In genomic region chr14:122449601-122450495, GRCm38 (mm10) we compare ENCODE assay signal across 9 mouse cellular contexts. TPM values are rescaled to one million over a fixed set of nuclear protein-coding genes. Genes with fewer than 3 reads are reported as not detected.
A peak's percentile ranks its signal among the peaks of the same experiment; 100 is the strongest.
DNase-seq lines count a peak whose midpoint lies in the region; ATAC-seq and TF ChIP-seq lines count a peak whose summit lies in the region.
"Had no signal": no experiment of that assay in that cellular context is flagged by ENCODE, and none has a peak within 500 bp of the region (broad histone marks: within the 10 kb centered on the region; RNA-seq: fewer than 3 reads in every experiment).

No protein-coding gene starts in this region.

- peak overlapping the region; percentile 93 for H3K4me2 ChIP-seq in embryonic facial prominence, embryonic 13.5 days
- peak overlapping the region; percentile 62 for H3K4me2 ChIP-seq in limb, embryonic 14.5 days (replicated peaks; ENCODE audit: low read depth, low read length, severe bottlenecking)

- no peaks in the 10 kb centered on the region for H3K36me3 ChIP-seq in embryonic facial prominence, embryonic 13.5 days
- no peaks in the 10 kb centered on the region for H3K36me3 ChIP-seq in limb, embryonic 14.5 days (ENCODE audit: control insufficient read depth, insufficient read depth, low read length)

- TF ChIP-seq POLR2A in limb, embryonic 14.5 days (IDR thresholded peaks at IDR 0.05; ENCODE audit: borderline replicate concordance, extremely low read depth, insufficient read depth, insufficient read length) = no peak

- peaks cover 35% of the 10 kb centered on the region for H3K4me1 ChIP-seq in embryonic facial prominence, embryonic 13.5 days
- H3K4me1 ChIP-seq in limb, embryonic 14.5 days (ENCODE audit: control insufficient read depth, insufficient read depth, low read length) = peaks cover 15% of the 10 kb centered on the region

- peak overlapping the region; percentile 53 for H3K4me3 ChIP-seq in embryonic facial prominence, embryonic 13.5 days
- peak overlapping the region; percentile 35 for H3K4me3 ChIP-seq in limb, embryonic 14.5 days (replicated peaks; ENCODE audit: low read length)

- 5% methylated on average over 29 of the region's 29 CpGs for WGBS in embryonic facial prominence, embryonic 13.5 days
- WGBS in limb, embryonic 14.5 days = 6% methylated on average over 29 of the region's 29 CpGs

- intact Hi-C loops in gastrocnemius, postnatal 36 days (cut with DNase I) = no loop called here

- peak; percentile 20 for DNase-seq in right cerebral cortex, postnatal 25 days
- DNase-seq in right cerebral cortex, postnatal 4 days = no peak
- no peak for DNase-seq in limb, embryonic 14.5 days (ENCODE audit: low spot score)
- DNase-seq in retina, postnatal 1 day = no peak
- no peak for DNase-seq in gastrocnemius, postnatal 36 days
- no peak for DNase-seq in kidney, postnatal 14 days
- no peak for DNase-seq in gastrocnemius, postnatal 4 days (ENCODE audit: low spot score in 2 of 2)

- no peak overlapping the region for H3K27ac ChIP-seq in embryonic facial prominence, embryonic 13.5 days
- H3K27ac ChIP-seq in limb, embryonic 14.5 days (replicated peaks; ENCODE audit: low read depth, low read length) = no peak overlapping the region

- ATAC-seq in embryonic facial prominence, embryonic 13.5 days (ENCODE audit: insufficient number of reproducible peaks, insufficient read depth, low FRiP score, low TSS enrichment, low read depth) = no peak
- no peak; the same call in 1 of the 2 replicates for ATAC-seq in limb, embryonic 14.5 days (ENCODE audit: low FRiP score, low read depth)

- peaks cover 73% of the 10 kb centered on the region for H3K27me3 ChIP-seq in embryonic facial prominence, embryonic 13.5 days
- peaks cover 82% of the 10 kb centered on the region for H3K27me3 ChIP-seq in limb, embryonic 14.5 days (ENCODE audit: control insufficient read depth, insufficient read depth, low read length)

- peak overlapping the region; percentile 71; the same call in 1 of the 2 replicates for H3K9ac ChIP-seq in embryonic facial prominence, embryonic 13.5 days
- peak overlapping the region; percentile 26; the same call in 1 of the 2 replicates for H3K9ac ChIP-seq in limb, embryonic 14.5 days (ENCODE audit: low read depth, low read length, severe bottlenecking)

- H3K9me3 ChIP-seq in embryonic facial prominence, embryonic 13.5 days = no peaks in the 10 kb centered on the region
- no peaks in the 10 kb centered on the region for H3K9me3 ChIP-seq in limb, embryonic 14.5 days (ENCODE audit: control insufficient read depth, low read length)

RNA-seq across cellular contexts. Expression of gene Gm5089, which starts 1.1 kb away (rescaled TPM):
- 0.22 and 0.59 TPM in 2 replicates for polyA plus RNA-seq in embryonic facial prominence, embryonic 13.5 days (2015; fragmentation: Nextera tagmentation; extraction: Ambion mirVana)
- polyA plus RNA-seq in limb, embryonic 14.5 days (2012; rRNA removed) = not detected in 2 replicates
- 0.25 TPM in 1 of 2 replicates, not detected in the other for polyA plus RNA-seq in limb, embryonic 14.5 days (2014; fragmentation: Nextera tagmentation; extraction: Ambion mirVana)
- total RNA-seq in gastrocnemius, postnatal 36 days (2021) = not detected
- total RNA-seq in gastrocnemius, postnatal 4 days (2021) = not detected
- polyA plus RNA-seq: liver, embryonic 16.5 days had no signal

RNA-seq across cellular contexts. Expression of gene Zic5, which starts 15.6 kb away (rescaled TPM):
- polyA plus RNA-seq in embryonic facial prominence, embryonic 13.5 days (2015; fragmentation: Nextera tagmentation; extraction: Ambion mirVana) = 0.20 and 0.22 TPM in 2 replicates
- polyA plus RNA-seq in limb, embryonic 14.5 days (2012; rRNA removed) = 0.47 and 1.3 TPM in 2 replicates
- polyA plus RNA-seq in limb, embryonic 14.5 days (2014; fragmentation: Nextera tagmentation; extraction: Ambion mirVana) = 0.76 and 0.94 TPM in 2 replicates
- not detected for total RNA-seq in gastrocnemius, postnatal 36 days (2021)
- total RNA-seq in gastrocnemius, postnatal 4 days (2021) = not detected
- polyA plus RNA-seq: liver, embryonic 16.5 days had no signal

RNA-seq across cellular contexts. Expression of gene Zic2, which starts 25.4 kb away (rescaled TPM):
- 0.35 and 0.48 TPM in 2 replicates for polyA plus RNA-seq in embryonic facial prominence, embryonic 13.5 days (2015; fragmentation: Nextera tagmentation; extraction: Ambion mirVana)
- 4.0 and 6.0 TPM in 2 replicates for polyA plus RNA-seq in limb, embryonic 14.5 days (2012; rRNA removed)
- polyA plus RNA-seq in limb, embryonic 14.5 days (2014; fragmentation: Nextera tagmentation; extraction: Ambion mirVana) = 0.80 and 1.1 TPM in 2 replicates
- total RNA-seq in gastrocnemius, postnatal 36 days (2021) = not detected
- total RNA-seq in gastrocnemius, postnatal 4 days (2021) = under 1 TPM in 1 of 2 experiments, not detected in 1; 0.18 TPM
- polyA plus RNA-seq: liver, embryonic 16.5 days had no signal

RNA-seq across cellular contexts. Expression of gene Gm10837, which starts 40.5 kb away (rescaled TPM):
- not detected in 2 replicates for polyA plus RNA-seq in embryonic facial prominence, embryonic 13.5 days (2015; fragmentation: Nextera tagmentation; extraction: Ambion mirVana)
- not detected in 2 replicates for polyA plus RNA-seq in limb, embryonic 14.5 days (2012; rRNA removed)
- 0.12 TPM in 1 of 2 replicates, not detected in the other for polyA plus RNA-seq in limb, embryonic 14.5 days (2014; fragmentation: Nextera tagmentation; extraction: Ambion mirVana)
- total RNA-seq in gastrocnemius, postnatal 36 days (2021) = not detected
- total RNA-seq in gastrocnemius, postnatal 4 days (2021) = not detected
- polyA plus RNA-seq: liver, embryonic 16.5 days had no signal
